Mouse (Mus musculus) cortical plate, adult 2 months (tissue): ENCODE measurements around the gene Dennd2a.

Experiments used
- CTCF ChIP-seq: fragments of 200-500 bp; IDR thresholded peaks from 2 replicates; pipeline ENCODE4 v1.5.1; 2011; ENCODE audit warnings: mild to moderate bottlenecking, control low read depth, low read length; ENCODE audit not compliant: insufficient read depth; ENCODE audit errors: extremely low read depth
- POLR2A ChIP-seq: fragments of 200-500 bp; IDR thresholded peaks from 2 replicates; pipeline ENCODE4 v1.6.1; 2011; ENCODE audit warnings: mild to moderate bottlenecking, low read length, control low read depth; ENCODE audit not compliant: insufficient read depth; ENCODE audit errors: extremely low read depth

DNA sequence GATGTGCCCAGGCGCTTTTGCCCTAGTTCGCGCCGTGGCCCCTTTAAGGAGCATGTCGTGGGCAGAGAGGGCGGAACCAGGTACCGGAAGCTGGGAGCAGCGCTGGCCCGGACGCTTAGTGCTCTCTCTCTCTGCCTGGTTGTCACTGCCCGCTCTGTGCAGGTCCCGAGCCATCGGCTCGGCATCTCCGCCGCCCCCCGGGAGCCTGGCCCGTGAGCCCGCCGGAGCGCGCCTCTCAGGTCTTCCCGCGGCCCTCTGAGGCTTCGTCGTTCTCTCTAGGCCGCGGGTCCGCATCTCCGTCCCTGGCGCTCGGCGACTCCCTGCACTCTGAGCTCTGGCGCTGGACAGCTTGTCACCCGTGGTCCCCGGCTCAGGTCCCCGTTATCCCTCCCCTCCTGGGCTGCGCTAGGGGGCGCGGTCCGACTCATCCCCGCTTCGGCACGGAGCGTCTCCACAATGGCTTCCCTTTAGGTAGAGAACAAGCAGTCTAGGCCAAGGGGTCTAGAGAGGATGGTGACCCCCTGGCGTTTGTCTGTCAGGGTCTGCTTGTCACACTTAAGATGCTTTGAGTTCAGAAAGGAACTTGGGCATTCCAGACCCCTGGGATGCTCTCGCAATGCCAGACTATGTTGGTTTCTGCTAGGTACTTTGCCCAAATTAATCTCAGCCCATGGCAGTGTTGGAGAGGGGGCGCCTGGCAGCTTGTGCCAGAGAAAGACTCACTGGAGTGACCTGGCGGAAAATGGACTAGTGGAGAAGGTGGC is 16.3 kb upstream of the Dennd2a start, which contains the start of gene Adck2:
- TF ChIP-seq CTCF (no peak), POLR2A (peak; percentile 92; the same call in 1 of the 2 replicates)
